ENCODE assay signal across 15 mouse cellular contexts in genomic region chr3:107703675-107704370, GRCm38 (mm10). TPM values are rescaled to one million over a fixed set of nuclear protein-coding genes. Genes with fewer than 3 reads are reported as not detected.
DNase-seq lines count a peak whose midpoint lies in the region; ATAC-seq and TF ChIP-seq lines count a peak whose summit lies in the region.
"Had no signal": no experiment of that assay in that cellular context is flagged by ENCODE, and none has a peak within 500 bp of the region (broad histone marks: within the 10 kb centered on the region; RNA-seq: fewer than 3 reads in every experiment).

No protein-coding gene starts in this region.

- TF ChIP-seq CTCF in gastrocnemius, adult 2 months (IDR thresholded peaks at IDR 0.05), result no peak
- no peak for TF ChIP-seq CTCF in midbrain, postnatal 0 days (IDR thresholded peaks at IDR 0.05)

- WGBS in midbrain, embryonic 10.5 days, result 86% methylated on average over 7 of the region's 7 CpGs
- 76% methylated on average over 7 of the region's 7 CpGs for WGBS in midbrain, postnatal 0 days

- no peak overlapping the region for H3K9ac ChIP-seq in midbrain, postnatal 0 days (replicated peaks; ENCODE audit: low read length, poor library complexity, severe bottlenecking)
- H3K9ac ChIP-seq: embryonic facial prominence, embryonic 12.5 days; hindbrain, embryonic 12.5 days; liver, embryonic 14.5 days had no signal

- H3K4me2 ChIP-seq in midbrain, postnatal 0 days (ENCODE audit: low read depth, low read length, poor library complexity, severe bottlenecking), result no peak overlapping the region
- H3K4me2 ChIP-seq: embryonic facial prominence, embryonic 12.5 days; hindbrain, embryonic 12.5 days had no signal

- ATAC-seq in midbrain, postnatal 0 days (ENCODE audit: low FRiP score), result no peak
- ATAC-seq: intestine, embryonic 16.5 days had no signal

- H3K27me3 ChIP-seq in midbrain, embryonic 10.5 days (ENCODE audit: low read depth, poor library complexity, severe bottlenecking), result no peaks in the 10 kb centered on the region
- H3K27me3 ChIP-seq in midbrain, postnatal 0 days (ENCODE audit: insufficient read depth, low read length), result no peaks in the 10 kb centered on the region
- H3K27me3 ChIP-seq: embryonic facial prominence, embryonic 12.5 days had no signal

- no peaks in the 10 kb centered on the region for H3K9me3 ChIP-seq in midbrain, embryonic 10.5 days (replicated peaks)
- H3K9me3 ChIP-seq in midbrain, postnatal 0 days (ENCODE audit: low read length), result no peaks in the 10 kb centered on the region
- H3K9me3 ChIP-seq: embryonic facial prominence, embryonic 12.5 days; hindbrain, embryonic 12.5 days; limb, embryonic 10.5 days had no signal

- peak; percentile 18 to 46 for DNase-seq in lung, adult 18-20 months
- no peak for DNase-seq in lung, postnatal 14 days
- DNase-seq in gastrocnemius, adult 2 months, result peak; percentile 85
- peak; percentile 66 for DNase-seq in heart, adult 8-10 months (ENCODE audit: low spot score)
- DNase-seq in lung, postnatal 25 days (ENCODE audit: low spot score), result peak; percentile 26
- DNase-seq in midbrain, embryonic 10.5 days (ENCODE audit: low spot score), result no peak
- no peak for DNase-seq in midbrain, postnatal 0 days (ENCODE audit: low spot score)
- DNase-seq: cerebellum, postnatal 25 days; kidney, postnatal 4 days; thymus, postnatal 36 days had no signal

- peak overlapping the region; percentile 39 for H3K4me3 ChIP-seq in gastrocnemius, adult 2 months
- H3K4me3 ChIP-seq in midbrain, embryonic 10.5 days, result no peak overlapping the region
- no peak overlapping the region for H3K4me3 ChIP-seq in midbrain, postnatal 0 days (ENCODE audit: low read depth, low read length)
- H3K4me3 ChIP-seq: embryonic facial prominence, embryonic 12.5 days; hindbrain, embryonic 12.5 days; limb, embryonic 10.5 days had no signal

- H3K27ac ChIP-seq in gastrocnemius, adult 2 months, result peak overlapping the region; percentile 84
- no peak overlapping the region for H3K27ac ChIP-seq in midbrain, embryonic 10.5 days (replicated peaks)
- H3K27ac ChIP-seq in midbrain, postnatal 0 days (ENCODE audit: low read depth, low read length), result no peak overlapping the region
- H3K27ac ChIP-seq: embryonic facial prominence, embryonic 12.5 days; hindbrain, embryonic 12.5 days; limb, embryonic 10.5 days; liver, embryonic 14.5 days had no signal

- intact Hi-C loops in gastrocnemius, adult 2 months (cut with DNase I), result no loop called here

- H3K4me1 ChIP-seq in midbrain, embryonic 10.5 days, result peaks cover 5% of the 10 kb centered on the region; the same call in 1 of the 2 replicates
- H3K4me1 ChIP-seq in midbrain, postnatal 0 days (ENCODE audit: insufficient read depth, low read length), result no peaks in the 10 kb centered on the region
- H3K4me1 ChIP-seq: embryonic facial prominence, embryonic 12.5 days; hindbrain, embryonic 12.5 days had no signal

- no peaks in the 10 kb centered on the region for H3K36me3 ChIP-seq in midbrain, embryonic 10.5 days
- no peaks in the 10 kb centered on the region for H3K36me3 ChIP-seq in midbrain, postnatal 0 days (ENCODE audit: insufficient read depth, low read length)
- H3K36me3 ChIP-seq: embryonic facial prominence, embryonic 12.5 days; hindbrain, embryonic 12.5 days; limb, embryonic 10.5 days had no signal

RNA-seq across cellular contexts. Expression of gene Ahcyl1, which starts 7.5 kb away (rescaled TPM):
- 10 to 100 TPM; 30.0 to 33.0 TPM for total RNA-seq in gastrocnemius, adult 2 months (2021)
- total RNA-seq in heart, adult 8-10 months (2022), result 10 to 100 TPM; 76.2 to 87.9 (median 83.4) TPM
- 92.4 and 99.8 TPM in 2 replicates for polyA plus RNA-seq in midbrain, embryonic 10.5 days (2016; fragmentation: Nextera tagmentation; extraction: Ambion mirVana)
- 65.9 and 76.0 TPM in 2 replicates for total RNA-seq in midbrain, postnatal 0 days (2014; rRNA removed)
- 109 and 111 TPM in 2 replicates for polyA plus RNA-seq in midbrain, postnatal 0 days (2015; fragmentation: Nextera tagmentation; extraction: Ambion mirVana)

RNA-seq across cellular contexts. Expression of gene Csf1, which starts 56.4 kb away (rescaled TPM):
- 1 to 10 TPM; 7.9 to 8.5 TPM for total RNA-seq in gastrocnemius, adult 2 months (2021)
- total RNA-seq in heart, adult 8-10 months (2022), result 10 to 100 TPM; 43.5 to 56.6 (median 51.5) TPM
- polyA plus RNA-seq in midbrain, embryonic 10.5 days (2016; fragmentation: Nextera tagmentation; extraction: Ambion mirVana), result 6.5 and 7.7 TPM in 2 replicates
- total RNA-seq in midbrain, postnatal 0 days (2014; rRNA removed), result 10.6 and 12.3 TPM in 2 replicates
- 8.1 and 10.9 TPM in 2 replicates for polyA plus RNA-seq in midbrain, postnatal 0 days (2015; fragmentation: Nextera tagmentation; extraction: Ambion mirVana)

Comparison
In these comparisons a context has a peak if more than half of its experiments do, and no peak if none do; other contexts are left out.
1. DNase-seq: peak in lung, adult 18-20 months (2 of 2), gastrocnemius, adult 2 months (single experiment), heart, adult 8-10 months (single experiment) and lung, postnatal 25 days (single experiment); none in lung, postnatal 14 days (single experiment), midbrain, embryonic 10.5 days (single experiment) and midbrain, postnatal 0 days (single experiment).